Mouse (Mus musculus): ENCODE measurements around the gene Abhd5. TPM values are rescaled to one million over a fixed set of nuclear protein-coding genes. Genes with fewer than 3 reads are reported as not detected.

The Abhd5 gene
- polyA plus RNA-seq, 1 experiment from 2014 or later: 22.3 TPM

- TF ChIP-seq CTCF (IDR thresholded peaks at IDR 0.05; ENCODE audit: low read depth) (no peak), EP300 (IDR thresholded peaks at IDR 0.05; ENCODE audit: low read depth) (no peak)
- H3K27ac ChIP-seq (ENCODE audit: low read depth): no peak overlapping the region
- H3K27me3 ChIP-seq (ENCODE audit: insufficient read depth, low read length): 0 out of 2 replicates have a peak, but pooled peaks cover 4% of the 10 kb centered on the region
- WGBS (ENCODE audit: insufficient replicate concordance): 88% methylated on average over 8 of the region's 8 CpGs
- no peak overlapping the region for H3K4me3 ChIP-seq (ENCODE audit: low read depth, low read length)
- H3K4me2 ChIP-seq (ENCODE audit: low read depth, low read length): no peak overlapping the region
- H3K9me3 ChIP-seq (ENCODE audit: low read length): no peaks in the 10 kb centered on the region
- ATAC-seq (no peak), DNase-seq (no peak)
- H3K4me1 ChIP-seq (ENCODE audit: insufficient read depth): peaks cover 21% of the 10 kb centered on the region
- no peak overlapping the region for H3K9ac ChIP-seq (replicated peaks)
- no peaks in the 10 kb centered on the region for H3K36me3 ChIP-seq (replicated peaks; ENCODE audit: insufficient read depth, low read length)
These were observed 6.8 kb upstream of the Abhd5 start for GRCm38 (mm10) chr9:122344560-122344959.

GRCm38 (mm10) chr9:122345291-122345690, 6.1 kb upstream of the Abhd5 start:
- DNase-seq: no peak
- no peaks in the 10 kb centered on the region for H3K36me3 ChIP-seq (replicated peaks; ENCODE audit: insufficient read depth, low read length)
- H3K4me1 ChIP-seq (ENCODE audit: insufficient read depth): peaks cover 28% of the 10 kb centered on the region
- WGBS (ENCODE audit: insufficient replicate concordance): 80% methylated on average over 3 of the region's 3 CpGs
- no peak overlapping the region for H3K9ac ChIP-seq (replicated peaks)
- no peak overlapping the region for H3K27ac ChIP-seq (ENCODE audit: low read depth)
- no peak overlapping the region for H3K4me2 ChIP-seq (ENCODE audit: low read depth, low read length)
- 0 out of 2 replicates have a peak, but pooled peaks cover 4% of the 10 kb centered on the region for H3K27me3 ChIP-seq (ENCODE audit: insufficient read depth, low read length)
- TF ChIP-seq CTCF (IDR thresholded peaks at IDR 0.05; ENCODE audit: low read depth) (no peak), EP300 (IDR thresholded peaks at IDR 0.05; ENCODE audit: low read depth) (no peak)
- no peak for ATAC-seq
- no peak overlapping the region for H3K4me3 ChIP-seq (ENCODE audit: low read depth, low read length)
- no peaks in the 10 kb centered on the region for H3K9me3 ChIP-seq (ENCODE audit: low read length)

GRCm38 (mm10) chr9:122346059-122346458, 5.3 kb upstream of the Abhd5 start:
- DNase-seq (no peak), ATAC-seq (no peak)
- WGBS (ENCODE audit: insufficient replicate concordance): 94% methylated on average over 5 of the region's 5 CpGs
- Histone ChIP-seq H3K36me3 (replicated peaks; ENCODE audit: insufficient read depth, low read length) (no peaks in the 10 kb centered on the region), H3K4me1 (ENCODE audit: insufficient read depth) (peaks cover 36% of the 10 kb centered on the region), H3K4me3 (ENCODE audit: low read depth, low read length) (no peak overlapping the region), H3K9me3 (ENCODE audit: low read length) (no peaks in the 10 kb centered on the region), H3K27me3 (ENCODE audit: insufficient read depth, low read length) (0 out of 2 replicates have a peak, but pooled peaks cover 4% of the 10 kb centered on the region), H3K4me2 (ENCODE audit: low read depth, low read length) (no peak overlapping the region), H3K9ac (replicated peaks) (no peak overlapping the region), H3K27ac (ENCODE audit: low read depth) (no peak overlapping the region)
- TF ChIP-seq CTCF (IDR thresholded peaks at IDR 0.05; ENCODE audit: low read depth): no peak
- no peak for TF ChIP-seq EP300 (IDR thresholded peaks at IDR 0.05; ENCODE audit: low read depth)

GRCm38 (mm10) chr9:122347882-122348281, 3.5 kb upstream of the Abhd5 start:
- H3K9ac ChIP-seq (replicated peaks): no peak overlapping the region
- no peaks in the 10 kb centered on the region for H3K9me3 ChIP-seq (ENCODE audit: low read length)
- H3K36me3 ChIP-seq (replicated peaks; ENCODE audit: insufficient read depth, low read length): no peaks in the 10 kb centered on the region
- TF ChIP-seq EP300 (IDR thresholded peaks at IDR 0.05; ENCODE audit: low read depth): peak; percentile 95
- TF ChIP-seq CTCF (IDR thresholded peaks at IDR 0.05; ENCODE audit: low read depth): no peak
- H3K27me3 ChIP-seq (ENCODE audit: insufficient read depth, low read length): 0 out of 2 replicates have a peak, but pooled peaks cover 4% of the 10 kb centered on the region
- ATAC-seq (peak; percentile 16; the same call in 1 of the 2 replicates), DNase-seq (peak; percentile 49)
- 52% methylated on average over 1 of the region's 1 CpGs for WGBS (ENCODE audit: insufficient replicate concordance)
- H3K4me3 ChIP-seq (ENCODE audit: low read depth, low read length): no peak overlapping the region
- peaks cover 41% of the 10 kb centered on the region for H3K4me1 ChIP-seq (ENCODE audit: insufficient read depth)
- peak overlapping the region; percentile 36; the same call in 1 of the 2 replicates for H3K27ac ChIP-seq (ENCODE audit: low read depth)
- peak overlapping the region; percentile 30; the same call in 1 of the 2 replicates for H3K4me2 ChIP-seq (ENCODE audit: low read depth, low read length)

GRCm38 (mm10) chr9:122349286-122349685, 2.1 kb upstream of the Abhd5 start:
- peaks cover 52% of the 10 kb centered on the region for H3K4me1 ChIP-seq (ENCODE audit: insufficient read depth)

GRCm38 (mm10) chr9:122350396-122351130, 845 bp upstream of the Abhd5 start:
- no peaks in the 10 kb centered on the region for H3K27me3 ChIP-seq (ENCODE audit: insufficient read depth, low read length)
- ATAC-seq (no peak), DNase-seq (no peak)
- no peaks in the 10 kb centered on the region for H3K9me3 ChIP-seq (ENCODE audit: low read length)
- WGBS (ENCODE audit: insufficient replicate concordance): 50% methylated on average over 7 of the region's 7 CpGs
- TF ChIP-seq EP300 (IDR thresholded peaks at IDR 0.05; ENCODE audit: low read depth) (no peak), CTCF (IDR thresholded peaks at IDR 0.05; ENCODE audit: low read depth) (no peak)
- H3K4me3 ChIP-seq (ENCODE audit: low read depth, low read length): peak overlapping the region; percentile 90
- peaks cover 57% of the 10 kb centered on the region for H3K4me1 ChIP-seq (ENCODE audit: insufficient read depth)
- peak overlapping the region; percentile 95 for H3K4me2 ChIP-seq (ENCODE audit: low read depth, low read length)
- no peaks in the 10 kb centered on the region for H3K36me3 ChIP-seq (replicated peaks; ENCODE audit: insufficient read depth, low read length)
- peak overlapping the region; percentile 94 for H3K27ac ChIP-seq (ENCODE audit: low read depth)
- peak overlapping the region; percentile 90 for H3K9ac ChIP-seq (replicated peaks)

More at GRCm38 (mm10) chr9:122349286-122349685, 2.1 kb upstream of the Abhd5 start:
- Histone ChIP-seq H3K4me3 (ENCODE audit: low read depth, low read length) (no peak overlapping the region), H3K27me3 (ENCODE audit: insufficient read depth, low read length) (no peaks in the 10 kb centered on the region), H3K36me3 (replicated peaks; ENCODE audit: insufficient read depth, low read length) (no peaks in the 10 kb centered on the region), H3K4me2 (ENCODE audit: low read depth, low read length) (0 out of 2 replicates have a peak overlapping the region, but pooled peaks have one; percentile 2), H3K9me3 (ENCODE audit: low read length) (no peaks in the 10 kb centered on the region), H3K27ac (ENCODE audit: low read depth) (peak overlapping the region; percentile 72; the same call in 1 of the 2 replicates), H3K9ac (replicated peaks) (no peak overlapping the region)
- TF ChIP-seq CTCF (IDR thresholded peaks at IDR 0.05; ENCODE audit: low read depth): no peak
- no peak for TF ChIP-seq EP300 (IDR thresholded peaks at IDR 0.05; ENCODE audit: low read depth)
- DNase-seq (no peak), ATAC-seq (no peak)
- WGBS (ENCODE audit: insufficient replicate concordance): 39% methylated on average over 4 of the region's 4 CpGs

Measured in liver, postnatal 0 days (tissue).